Mouse (Mus musculus) intestine, embryonic 14.5 days (tissue): ENCODE measurements around the gene Grm7. TPM values are rescaled to one million over a fixed set of nuclear protein-coding genes. Genes with fewer than 3 reads are reported as not detected.

Experiments
- ATAC-seq: fragments of 200-750 bp; cut with Nextera tagmentation; replicated peaks from 2 replicates; pipeline ENCODE4 v1.8.0; 2017; ENCODE audit warnings: low read depth, moderate number of reproducible peaks, moderate TSS enrichment, moderate library complexity; ENCODE audit not compliant: low FRiP score, low TSS enrichment
- DNase-seq: peaks from one replicate; pipeline ENCODE4 v3.0.0-alpha.2; 2018; ENCODE audit warnings: low spot score
- H3K27ac ChIP-seq: fragments of 300-500 bp; sonication (generic); 2 replicates; pipeline ENCODE4 v1.5.1; 2014; ENCODE audit warnings: low read depth, mild to moderate bottlenecking, control low read depth
- H3K27me3 ChIP-seq: fragments of 300-500 bp; sonication (generic); replicated peaks from 2 replicates; pipeline ENCODE4 v1.6.1; 2014; ENCODE audit warnings: low read length, control low read depth; ENCODE audit not compliant: control insufficient read depth, insufficient read depth
- H3K36me3 ChIP-seq: fragments of 300-500 bp; sonication (generic); 2 replicates; pipeline ENCODE4 v1.6.1; 2014; ENCODE audit warnings: low read length, control low read depth; ENCODE audit not compliant: control insufficient read depth, insufficient read depth
- H3K4me1 ChIP-seq: fragments of 300-500 bp; sonication (generic); replicated peaks from 2 replicates; pipeline ENCODE4 v1.6.1; 2014; ENCODE audit warnings: low read length, control low read depth, mixed read lengths; ENCODE audit not compliant: control insufficient read depth, insufficient read depth
- H3K4me2 ChIP-seq: fragments of 300-500 bp; sonication (generic); 2 replicates; pipeline ENCODE4 v1.6.1; 2014; ENCODE audit warnings: low read length
- H3K4me3 ChIP-seq: fragments of 300-500 bp; sonication (generic); 2 replicates; pipeline ENCODE4 v1.5.1; 2014; ENCODE audit warnings: low read depth, low read length, control low read depth, mixed read lengths
- H3K9ac ChIP-seq: fragments of 300-500 bp; sonication (generic); 2 replicates; pipeline ENCODE4 v1.6.1; 2014; ENCODE audit warnings: mild to moderate bottlenecking, low read length
- H3K9me3 ChIP-seq: fragments of 300-500 bp; sonication (generic); 2 replicates; pipeline ENCODE4 v1.6.1; 2016; ENCODE audit warnings: low read length, control low read depth; ENCODE audit not compliant: control insufficient read depth
- WGBS: fragments of 180-500 bp; shearing (Covaris S2); extraction: QIAGEN DNeasy Blood & Tissue Kit; methylation state at CpG from one replicate; pipeline ENCODE4 v1.1.7; 2014; 5-methylcytosine and 5-hydroxymethylcytosine counted together
- polyA plus RNA-seq: library from polyadenylated mRNA; unstranded; fragments of >200 nt; fragmentation: Nextera tagmentation; extraction: Ambion mirVana; gene quantifications from 2 replicates; pipeline ENCODE4 v1.2.1, GENCODE M21; 2014

Gene Grm7
- polyA plus RNA-seq, 1 experiment from 2014 or later = 2.2 TPM

- Histone ChIP-seq H3K4me3 (no peak overlapping the region), H3K9ac (no peak overlapping the region)
- ATAC-seq = no peak
Observed at GRCm38 (mm10) chr6:111049247-111049646, 403.9 kb downstream of the Grm7 start.

GRCm38 (mm10) chr6:111054001-111054975, 408.9 kb downstream of the Grm7 start:
- ATAC-seq (no peak), DNase-seq (no peak)
- no peak overlapping the region for H3K9ac ChIP-seq
- H3K27ac ChIP-seq = no peak overlapping the region
- no peaks in the 10 kb centered on the region for H3K4me1 ChIP-seq
- no peaks in the 10 kb centered on the region for H3K9me3 ChIP-seq
- H3K36me3 ChIP-seq = no peaks in the 10 kb centered on the region
- H3K4me2 ChIP-seq = no peak overlapping the region
- H3K27me3 ChIP-seq = no peaks in the 10 kb centered on the region
- WGBS = 56% methylated on average over 7 of the region's 7 CpGs
- no peak overlapping the region for H3K4me3 ChIP-seq

More at GRCm38 (mm10) chr6:111049247-111049646, 403.9 kb downstream of the Grm7 start:
- Histone ChIP-seq H3K4me1 (no peaks in the 10 kb centered on the region), H3K4me2 (no peak overlapping the region), H3K9me3 (no peaks in the 10 kb centered on the region), H3K27me3 (no peaks in the 10 kb centered on the region), H3K36me3 (no peaks in the 10 kb centered on the region), H3K27ac (no peak overlapping the region)
- no peak for DNase-seq

DNA sequence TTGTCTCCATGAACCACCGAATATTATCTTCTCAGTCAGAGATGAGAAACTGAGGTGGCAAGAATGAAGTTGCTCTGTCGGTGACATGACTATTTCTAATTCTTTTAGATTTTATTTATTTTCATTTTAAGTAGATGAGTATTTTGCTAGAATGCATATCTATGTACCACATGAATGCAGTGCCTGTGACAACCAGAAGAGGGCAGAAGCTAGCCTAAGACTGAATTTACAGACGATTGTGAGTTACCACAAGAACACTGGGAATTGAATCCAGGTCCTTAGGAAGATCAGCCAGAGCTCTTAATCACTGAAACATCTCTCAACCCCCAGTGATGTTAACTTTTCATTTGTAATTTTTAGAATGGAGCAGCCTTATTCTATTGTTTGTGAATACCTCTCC, 412.4 kb downstream of the Grm7 start:
- Histone ChIP-seq H3K4me3 (no peak overlapping the region), H3K9me3 (no peaks in the 10 kb centered on the region), H3K36me3 (no peaks in the 10 kb centered on the region), H3K9ac (no peak overlapping the region), H3K4me1 (no peaks in the 10 kb centered on the region), H3K27me3 (no peaks in the 10 kb centered on the region), H3K4me2 (no peak overlapping the region), H3K27ac (no peak overlapping the region)
- DNase-seq = no peak
- no peak for ATAC-seq
- WGBS = 88% methylated on average over 3 of the region's 3 CpGs

GRCm38 (mm10) chr6:111060004-111060403, 414.6 kb downstream of the Grm7 start:
- Histone ChIP-seq H3K4me3 (no peak overlapping the region), H3K27ac (no peak overlapping the region), H3K27me3 (no peaks in the 10 kb centered on the region), H3K4me2 (no peak overlapping the region), H3K4me1 (no peaks in the 10 kb centered on the region), H3K36me3 (no peaks in the 10 kb centered on the region), H3K9me3 (no peaks in the 10 kb centered on the region), H3K9ac (no peak overlapping the region)
- 74% methylated on average over 4 of the region's 4 CpGs for WGBS
- ATAC-seq (no peak), DNase-seq (no peak)

GRCm38 (mm10) chr6:111084569-111084968, 439.2 kb downstream of the Grm7 start:
- no peak overlapping the region for H3K4me3 ChIP-seq
- ATAC-seq (no peak), DNase-seq (no peak)
- H3K4me2 ChIP-seq = no peak overlapping the region
- H3K36me3 ChIP-seq = no peaks in the 10 kb centered on the region
- H3K4me1 ChIP-seq = no peaks in the 10 kb centered on the region
- H3K9me3 ChIP-seq = no peaks in the 10 kb centered on the region
- no peaks in the 10 kb centered on the region for H3K27me3 ChIP-seq
- H3K9ac ChIP-seq = no peak overlapping the region
- H3K27ac ChIP-seq = no peak overlapping the region
- WGBS = 78% methylated on average over 3 of the region's 3 CpGs

GRCm38 (mm10) chr6:111094818-111095217, 449.4 kb downstream of the Grm7 start:
- Histone ChIP-seq H3K9me3 (no peaks in the 10 kb centered on the region), H3K27me3 (no peaks in the 10 kb centered on the region), H3K4me3 (no peak overlapping the region), H3K27ac (no peak overlapping the region), H3K36me3 (no peaks in the 10 kb centered on the region), H3K4me1 (no peaks in the 10 kb centered on the region), H3K4me2 (no peak overlapping the region), H3K9ac (no peak overlapping the region)
- no peak for DNase-seq
- 63% methylated on average over 1 of the region's 1 CpGs for WGBS
- no peak for ATAC-seq

DNA sequence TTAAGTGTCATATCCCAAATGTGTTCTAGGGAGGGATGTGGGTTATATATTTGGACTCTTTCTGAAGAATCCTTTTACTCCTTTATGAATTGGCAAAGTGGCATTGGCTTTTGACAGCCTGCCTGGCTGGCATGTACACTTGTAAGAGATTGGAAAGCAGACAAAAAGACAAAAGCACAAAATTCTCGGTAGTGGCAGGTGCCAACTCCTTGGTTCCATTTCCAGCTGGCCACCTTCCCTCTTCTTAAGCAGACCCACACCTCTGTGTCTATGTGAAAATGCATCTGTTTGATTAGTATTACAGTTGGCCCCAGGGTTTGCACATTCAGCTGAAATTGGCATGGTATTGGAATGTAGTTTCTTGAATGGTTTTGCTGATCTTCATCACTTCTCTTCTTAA, 460.1 kb downstream of the Grm7 start:
- H3K9me3 ChIP-seq = no peaks in the 10 kb centered on the region
- 88% methylated on average over 1 of the region's 1 CpGs for WGBS
- H3K9ac ChIP-seq = no peak overlapping the region
- no peak overlapping the region for H3K4me2 ChIP-seq
- DNase-seq = no peak
- no peaks in the 10 kb centered on the region for H3K36me3 ChIP-seq
- ATAC-seq = no peak
- H3K4me1 ChIP-seq = no peaks in the 10 kb centered on the region
- no peaks in the 10 kb centered on the region for H3K27me3 ChIP-seq
- no peak overlapping the region for H3K4me3 ChIP-seq
- no peak overlapping the region for H3K27ac ChIP-seq

DNA sequence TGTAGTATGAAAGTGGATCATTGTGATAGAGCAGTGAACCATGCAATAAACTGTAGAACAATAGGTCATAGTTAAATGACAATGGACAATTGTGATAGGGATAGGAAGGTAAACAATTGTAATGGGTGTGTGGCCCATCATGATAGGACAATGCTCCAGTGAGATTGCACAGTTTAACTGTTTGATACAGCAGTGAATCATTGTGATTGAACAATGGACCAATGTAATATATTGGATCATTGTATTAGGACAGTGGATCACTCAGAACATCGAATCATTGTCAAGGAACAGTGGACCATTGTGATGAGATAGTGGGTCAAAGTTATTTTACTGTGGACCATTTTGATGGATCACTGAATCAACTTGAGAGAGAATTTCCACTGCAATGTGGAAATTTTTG, 515.7 kb downstream of the Grm7 start:
- H3K4me1 ChIP-seq = no peaks in the 10 kb centered on the region
- no peak overlapping the region for H3K4me2 ChIP-seq
- DNase-seq (no peak), ATAC-seq (no peak)
- WGBS = 85% methylated on average over 1 of the region's 1 CpGs
- no peaks in the 10 kb centered on the region for H3K27me3 ChIP-seq
- no peaks in the 10 kb centered on the region for H3K9me3 ChIP-seq
- H3K27ac ChIP-seq = no peak overlapping the region
- no peaks in the 10 kb centered on the region for H3K36me3 ChIP-seq
- H3K9ac ChIP-seq = no peak overlapping the region
- no peak overlapping the region for H3K4me3 ChIP-seq

- no peaks in the 10 kb centered on the region for H3K36me3 ChIP-seq
- no peak overlapping the region for H3K4me2 ChIP-seq
- no peaks in the 10 kb centered on the region for H3K27me3 ChIP-seq
- no peak overlapping the region for H3K9ac ChIP-seq
- H3K9me3 ChIP-seq = no peaks in the 10 kb centered on the region
- H3K4me1 ChIP-seq = no peaks in the 10 kb centered on the region
- H3K27ac ChIP-seq = no peak overlapping the region
- 89% methylated on average over 3 of the region's 3 CpGs for WGBS
- DNase-seq (no peak), ATAC-seq (no peak)
- no peak overlapping the region for H3K4me3 ChIP-seq
Observed at GRCm38 (mm10) chr6:111195333-111195732, 550.0 kb downstream of the Grm7 start.
